Mouse (Mus musculus) testis, adult 2 months (tissue): ENCODE data around the gene Sugct. TPM values are rescaled to one million over a fixed set of nuclear protein-coding genes. Genes with fewer than 3 reads are reported as not detected.

Source experiments
- H3K27ac ChIP-seq: fragments of 200-500 bp; 2 replicates; pipeline ENCODE4 v1.5.1; 2012; ENCODE audit warnings: low read depth, low read length; ENCODE audit not compliant: control insufficient read depth, insufficient read depth
- H3K27me3 ChIP-seq: fragments of 200-500 bp; 2 replicates; pipeline ENCODE4 v1.6.1; 2012; ENCODE audit warnings: mild to moderate bottlenecking, low read length, moderate library complexity; ENCODE audit not compliant: control insufficient read depth, insufficient read depth
- H3K36me3 ChIP-seq: fragments of 200-500 bp; 2 replicates; pipeline ENCODE4 v1.6.1; 2012; ENCODE audit warnings: mild to moderate bottlenecking, low read length; ENCODE audit not compliant: control insufficient read depth, insufficient read depth
- H3K4me1 ChIP-seq: fragments of 200-500 bp; 2 replicates; pipeline ENCODE4 v1.6.1; 2012; ENCODE audit warnings: low read length; ENCODE audit not compliant: control insufficient read depth, insufficient read depth
- H3K4me3 ChIP-seq: fragments of 200-500 bp; 2 replicates; pipeline ENCODE4 v1.5.1; 2012; ENCODE audit warnings: low read depth, mild to moderate bottlenecking, low read length, moderate library complexity, mixed read lengths; ENCODE audit not compliant: control insufficient read depth
- CTCF ChIP-seq: fragments of 200-500 bp; IDR thresholded peaks from 2 replicates; pipeline ENCODE4 v1.5.1; 2012; ENCODE audit warnings: low read depth, mild to moderate bottlenecking, inconsistent platforms, low read length, moderate library complexity; ENCODE audit not compliant: control insufficient read depth, insufficient read depth, insufficient replicate concordance
- POLR2A ChIP-seq: fragments of 200-500 bp; IDR thresholded peaks from 2 replicates; pipeline ENCODE4 v1.6.1; 2012; ENCODE audit warnings: low read depth, mild to moderate bottlenecking, inconsistent platforms, low read length, moderate library complexity; ENCODE audit not compliant: control insufficient read depth
- polyA plus RNA-seq: library from polyadenylated mRNA; depleted of rRNA; stranded (reverse); fragments of >200 nt; gene quantifications from 2 replicates; pipeline ENCODE4 v1.2.3, GENCODE M21; 2012

The Sugct gene
- polyA plus RNA-seq, 1 experiment, result 1.2 TPM

GRCm38 (mm10) chr13:17671122-17671521 is 24.2 kb downstream of the Sugct start:
- Histone ChIP-seq H3K27me3 (no peaks in the 10 kb centered on the region), H3K36me3 (no peaks in the 10 kb centered on the region), H3K27ac (no peak overlapping the region), H3K4me3 (no peak overlapping the region), H3K4me1 (no peaks in the 10 kb centered on the region)
- TF ChIP-seq POLR2A, result no peak

- TF ChIP-seq POLR2A, result no peak
- TF ChIP-seq CTCF, result no peak
Observed at GRCm38 (mm10) chr13:17667380-17667779, 28.0 kb downstream of the Sugct start.

GRCm38 (mm10) chr13:17642294-17642693 is 53.1 kb downstream of the Sugct start:
- no peaks in the 10 kb centered on the region for H3K4me1 ChIP-seq
- no peaks in the 10 kb centered on the region for H3K36me3 ChIP-seq
- no peak overlapping the region for H3K4me3 ChIP-seq
- TF ChIP-seq CTCF, result no peak
- no peak for TF ChIP-seq POLR2A
- no peaks in the 10 kb centered on the region for H3K27me3 ChIP-seq
- no peak overlapping the region for H3K27ac ChIP-seq

More at GRCm38 (mm10) chr13:17667380-17667779, 28.0 kb downstream of the Sugct start:
- H3K4me3 ChIP-seq, result no peak overlapping the region
- no peak overlapping the region for H3K27ac ChIP-seq
- H3K36me3 ChIP-seq, result no peaks in the 10 kb centered on the region
- no peaks in the 10 kb centered on the region for H3K4me1 ChIP-seq
- no peaks in the 10 kb centered on the region for H3K27me3 ChIP-seq

- no peaks in the 10 kb centered on the region for H3K27me3 ChIP-seq
- no peak overlapping the region for H3K4me3 ChIP-seq
- no peak for TF ChIP-seq POLR2A
- TF ChIP-seq CTCF, result no peak
- no peak overlapping the region for H3K27ac ChIP-seq
- H3K4me1 ChIP-seq, result no peaks in the 10 kb centered on the region
- no peaks in the 10 kb centered on the region for H3K36me3 ChIP-seq
Observed at GRCm38 (mm10) chr13:17638008-17638407, 57.3 kb downstream of the Sugct start.

- no peaks in the 10 kb centered on the region for H3K36me3 ChIP-seq
- no peak overlapping the region for H3K4me3 ChIP-seq
- no peaks in the 10 kb centered on the region for H3K27me3 ChIP-seq
- TF ChIP-seq POLR2A (no peak), CTCF (no peak)
- H3K4me1 ChIP-seq, result no peaks in the 10 kb centered on the region
- H3K27ac ChIP-seq, result no peak overlapping the region
Observed at GRCm38 (mm10) chr13:17627108-17627507, 68.2 kb downstream of the Sugct start.

- no peaks in the 10 kb centered on the region for H3K27me3 ChIP-seq
Observed at GRCm38 (mm10) chr13:17624976-17625375, 70.4 kb downstream of the Sugct start.

GRCm38 (mm10) chr13:17606217-17606616 is 89.1 kb downstream of the Sugct start:
- Histone ChIP-seq H3K27ac (no peak overlapping the region), H3K4me3 (no peak overlapping the region), H3K36me3 (no peaks in the 10 kb centered on the region), H3K27me3 (no peaks in the 10 kb centered on the region), H3K4me1 (no peaks in the 10 kb centered on the region)
- TF ChIP-seq POLR2A, result no peak
- TF ChIP-seq CTCF, result no peak

More at GRCm38 (mm10) chr13:17624976-17625375, 70.4 kb downstream of the Sugct start:
- H3K4me3 ChIP-seq, result no peak overlapping the region
- H3K36me3 ChIP-seq, result no peaks in the 10 kb centered on the region
- TF ChIP-seq CTCF (no peak), POLR2A (no peak)
- no peak overlapping the region for H3K27ac ChIP-seq
- no peaks in the 10 kb centered on the region for H3K4me1 ChIP-seq

- Histone ChIP-seq H3K27ac (no peak overlapping the region), H3K27me3 (no peaks in the 10 kb centered on the region), H3K36me3 (no peaks in the 10 kb centered on the region), H3K4me3 (no peak overlapping the region), H3K4me1 (no peaks in the 10 kb centered on the region)
- no peak for TF ChIP-seq POLR2A
- no peak for TF ChIP-seq CTCF
Observed at GRCm38 (mm10) chr13:17604670-17605069, 90.7 kb downstream of the Sugct start.
